Mouse (Mus musculus): ENCODE measurements around the gene Utp20. TPM values are rescaled to one million over a fixed set of nuclear protein-coding genes. Genes with fewer than 3 reads are reported as not detected.
"Not testable (repeated sequence)": the region's sequence is repeated elsewhere in the genome, so short reads cannot be mapped to it uniquely, and the experiment has no call there.

Gene Utp20
- total RNA-seq, 2 experiments from 2014 or later = 0.76 to 15.1 TPM

GRCm38 (mm10) chr10:88793671-88794070 is 32.9 kb downstream of the Utp20 start:
- no peak for ATAC-seq (replicated peaks; ENCODE audit: low FRiP score, poor library complexity, severe bottlenecking)

GRCm38 (mm10) chr10:88784513-88784931 is 42.1 kb downstream of the Utp20 start:
- no peak for ATAC-seq (replicated peaks; ENCODE audit: low FRiP score, poor library complexity, severe bottlenecking)

- ATAC-seq (replicated peaks; ENCODE audit: low FRiP score, poor library complexity, severe bottlenecking) = no peak
Observed at GRCm38 (mm10) chr10:88783941-88784340, 42.7 kb downstream of the Utp20 start.

- not testable (repeated sequence) for ATAC-seq (replicated peaks; ENCODE audit: low FRiP score, poor library complexity, severe bottlenecking)
Observed at GRCm38 (mm10) chr10:88783135-88783534, 43.5 kb downstream of the Utp20 start.

GRCm38 (mm10) chr10:88780716-88781115 is 45.9 kb downstream of the Utp20 start:
- no peak for ATAC-seq (replicated peaks; ENCODE audit: low FRiP score, poor library complexity, severe bottlenecking)

- ATAC-seq (replicated peaks; ENCODE audit: low FRiP score, poor library complexity, severe bottlenecking) = no peak
Observed at GRCm38 (mm10) chr10:88776206-88776605, 50.4 kb downstream of the Utp20 start.

GRCm38 (mm10) chr10:88772965-88773364 is 53.6 kb downstream of the Utp20 start:
- not testable (repeated sequence) for ATAC-seq (replicated peaks; ENCODE audit: low FRiP score, poor library complexity, severe bottlenecking)

- ATAC-seq (replicated peaks; ENCODE audit: low FRiP score, poor library complexity, severe bottlenecking) = no peak
Observed at GRCm38 (mm10) chr10:88769676-88770075, 56.9 kb downstream of the Utp20 start.

- ATAC-seq (replicated peaks; ENCODE audit: low FRiP score, poor library complexity, severe bottlenecking) = no peak
Observed at GRCm38 (mm10) chr10:88768961-88769360, 57.6 kb downstream of the Utp20 start.

GRCm38 (mm10) chr10:88765431-88766142 is 61.0 kb downstream of the Utp20 start:
- ATAC-seq (replicated peaks; ENCODE audit: low FRiP score, poor library complexity, severe bottlenecking) = no peak

- ATAC-seq (replicated peaks; ENCODE audit: low FRiP score, poor library complexity, severe bottlenecking) = no peak
Observed at GRCm38 (mm10) chr10:88761524-88762212, 64.9 kb downstream of the Utp20 start.

- no peak for ATAC-seq (replicated peaks; ENCODE audit: low FRiP score, poor library complexity, severe bottlenecking)
Observed at GRCm38 (mm10) chr10:88741426-88741825, 85.2 kb downstream of the Utp20 start.

GRCm38 (mm10) chr10:88740781-88741180 is 85.8 kb downstream of the Utp20 start:
- no peak for ATAC-seq (replicated peaks; ENCODE audit: low FRiP score, poor library complexity, severe bottlenecking)

- ATAC-seq (replicated peaks; ENCODE audit: low FRiP score, poor library complexity, severe bottlenecking) = no peak
Observed at GRCm38 (mm10) chr10:88739818-88740217, 86.8 kb downstream of the Utp20 start.

- ATAC-seq (replicated peaks; ENCODE audit: low FRiP score, poor library complexity, severe bottlenecking) = not testable (repeated sequence)
Observed at GRCm38 (mm10) chr10:88739074-88739473, 87.5 kb downstream of the Utp20 start.

GRCm38 (mm10) chr10:88732309-88732622 is 94.3 kb downstream of the Utp20 start:
- peak; percentile 39; the same call in 1 of the 2 replicates for ATAC-seq (replicated peaks; ENCODE audit: low FRiP score, poor library complexity, severe bottlenecking)

- peak; percentile 37 for ATAC-seq (replicated peaks; ENCODE audit: low FRiP score, poor library complexity, severe bottlenecking)
Observed at GRCm38 (mm10) chr10:88731496-88732308, 94.9 kb downstream of the Utp20 start.

GRCm38 (mm10) chr10:88730571-88731495 is 95.8 kb downstream of the Utp20 start, which contains the start of gene Arl1:
Gene Arl1, plus strand, starts transcription at chr10:88730858.
- ATAC-seq (replicated peaks; ENCODE audit: low FRiP score, poor library complexity, severe bottlenecking) = peak; percentile 93

GRCm38 (mm10) chr10:88728166-88728565 is 98.4 kb downstream of the Utp20 start:
- ATAC-seq (replicated peaks; ENCODE audit: low FRiP score, poor library complexity, severe bottlenecking) = no peak

Measured in erythroid progenitor cell, adult 5-6 weeks (primary cell).